Mouse (Mus musculus): ENCODE results near the gene Cyp2d22.
"Not testable (repeated sequence)": the region's sequence is repeated elsewhere in the genome, so short reads cannot be mapped to it uniquely, and the experiment has no call there.

Cyp2d22 gene

GRCm38 (mm10) chr15:82376393-82377138, 3.5 kb downstream of the Cyp2d22 start:
- DNase-seq (ENCODE audit: low spot score), result no peak

- DNase-seq (ENCODE audit: low spot score), result no peak
These were observed 4.2 kb downstream of the Cyp2d22 start for GRCm38 (mm10) chr15:82375855-82376254.

- DNase-seq (ENCODE audit: low spot score), result no peak
These were observed 5.6 kb downstream of the Cyp2d22 start for GRCm38 (mm10) chr15:82374437-82374836.

DNA sequence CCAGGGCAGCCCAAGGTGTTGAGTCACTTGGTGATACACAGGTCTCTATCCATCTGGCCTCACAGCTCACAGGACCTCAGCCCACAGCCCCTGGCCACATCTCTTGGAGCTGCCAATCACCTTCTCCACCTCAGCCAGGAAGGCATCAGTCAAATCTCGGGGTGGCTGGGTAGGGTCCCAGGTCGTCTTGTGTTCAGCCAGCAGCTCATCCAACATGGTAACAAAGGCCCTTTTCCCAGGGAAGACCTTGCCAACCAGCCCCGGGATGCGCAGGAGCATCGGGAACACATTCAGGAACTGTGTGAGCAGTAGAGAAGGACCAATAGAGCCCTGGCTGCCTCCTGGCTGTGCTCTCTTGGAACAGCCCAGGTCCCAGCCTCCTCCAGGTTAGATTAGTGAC, 7.1 kb downstream of the Cyp2d22 start:
- no peak for DNase-seq (ENCODE audit: low spot score)

DNA sequence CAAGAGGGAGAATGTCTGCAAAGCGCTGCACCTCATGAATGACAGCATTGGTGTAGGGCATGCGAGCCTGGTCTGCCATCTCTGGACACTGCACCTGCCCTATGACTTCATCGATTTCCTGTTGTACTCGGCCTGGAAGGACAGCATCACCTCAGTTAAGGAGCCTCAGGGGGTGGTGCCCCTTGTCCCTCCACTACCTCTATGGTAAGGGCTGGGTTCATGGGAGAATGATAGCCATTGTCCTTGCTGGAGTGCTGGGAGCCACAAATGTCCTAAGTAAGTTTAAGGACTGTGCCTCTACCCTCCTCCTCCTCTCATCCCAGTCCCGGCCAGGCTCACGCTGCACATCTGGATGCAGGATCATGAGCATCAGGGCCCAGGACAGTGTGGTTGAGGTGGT, 7.6 kb downstream of the Cyp2d22 start:
- no peak for DNase-seq (ENCODE audit: low spot score)

GRCm38 (mm10) chr15:82368851-82369250, 11.2 kb downstream of the Cyp2d22 start:
- no peak for DNase-seq (ENCODE audit: low spot score)

DNA sequence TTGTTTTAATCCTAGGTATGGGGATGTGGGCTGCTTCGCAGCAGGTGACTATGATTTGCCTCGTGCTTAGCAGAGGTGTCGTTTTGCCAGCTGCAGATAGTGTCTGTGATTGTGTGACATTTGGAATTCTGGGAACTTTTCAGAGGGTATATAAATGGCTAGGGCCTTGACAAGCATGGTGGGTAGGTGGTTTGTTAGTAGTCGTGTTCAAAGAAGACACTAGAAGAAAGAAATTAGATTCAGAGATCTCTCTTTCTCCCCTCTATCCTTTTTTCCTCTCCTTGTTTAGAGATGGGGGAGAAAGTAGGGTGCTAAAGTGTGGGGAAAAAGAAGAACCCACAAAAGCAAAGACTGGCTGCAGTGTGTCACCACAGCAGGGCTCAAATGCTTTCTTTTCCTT, 11.9 kb downstream of the Cyp2d22 start:
- DNase-seq (ENCODE audit: low spot score), result no peak

DNA sequence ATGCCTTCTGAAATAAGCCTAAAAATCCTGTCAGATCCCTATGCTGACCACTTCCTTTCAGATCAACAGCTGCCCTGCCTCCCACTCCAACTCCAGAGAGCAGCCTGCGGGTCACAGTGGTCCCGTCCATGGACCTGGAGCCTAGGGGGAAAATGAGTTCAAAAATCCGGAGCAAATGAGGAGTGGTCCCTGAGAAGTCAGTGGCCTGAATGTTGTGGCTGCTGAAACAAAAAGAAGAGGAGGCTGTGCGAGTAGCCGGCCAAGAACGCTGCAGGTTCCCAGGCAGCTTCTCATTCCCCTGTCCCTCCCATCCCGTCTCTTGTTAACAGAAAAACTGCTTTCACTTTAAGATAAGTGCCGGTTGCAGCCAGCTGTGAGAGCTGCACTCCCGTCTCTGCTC, 15.5 kb downstream of the Cyp2d22 start:
- not testable (repeated sequence) for DNase-seq (ENCODE audit: low spot score)

GRCm38 (mm10) chr15:82363801-82364200, 16.3 kb downstream of the Cyp2d22 start:
- DNase-seq (ENCODE audit: low spot score), result not testable (repeated sequence)

DNA sequence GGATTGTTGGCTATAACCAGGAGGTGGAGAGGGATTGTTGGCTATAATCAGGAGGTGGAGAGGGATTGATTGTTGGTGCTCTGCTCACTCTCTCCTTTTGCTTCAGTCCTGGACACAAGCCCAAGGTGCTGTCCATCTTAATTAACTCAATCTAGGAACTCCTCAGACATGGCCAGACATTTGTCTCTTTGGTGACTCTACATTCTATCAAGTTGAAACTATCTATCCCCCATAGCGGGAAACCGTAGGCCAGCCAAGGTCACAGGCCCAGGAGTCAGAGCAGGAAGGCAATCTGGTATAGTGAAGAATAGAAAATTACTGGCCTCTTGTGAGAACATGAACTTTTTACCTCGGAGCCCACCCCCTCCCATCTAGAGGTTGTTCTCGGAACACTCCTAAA, 17.8 kb downstream of the Cyp2d22 start:
- no peak for DNase-seq (ENCODE audit: low spot score)

DNA sequence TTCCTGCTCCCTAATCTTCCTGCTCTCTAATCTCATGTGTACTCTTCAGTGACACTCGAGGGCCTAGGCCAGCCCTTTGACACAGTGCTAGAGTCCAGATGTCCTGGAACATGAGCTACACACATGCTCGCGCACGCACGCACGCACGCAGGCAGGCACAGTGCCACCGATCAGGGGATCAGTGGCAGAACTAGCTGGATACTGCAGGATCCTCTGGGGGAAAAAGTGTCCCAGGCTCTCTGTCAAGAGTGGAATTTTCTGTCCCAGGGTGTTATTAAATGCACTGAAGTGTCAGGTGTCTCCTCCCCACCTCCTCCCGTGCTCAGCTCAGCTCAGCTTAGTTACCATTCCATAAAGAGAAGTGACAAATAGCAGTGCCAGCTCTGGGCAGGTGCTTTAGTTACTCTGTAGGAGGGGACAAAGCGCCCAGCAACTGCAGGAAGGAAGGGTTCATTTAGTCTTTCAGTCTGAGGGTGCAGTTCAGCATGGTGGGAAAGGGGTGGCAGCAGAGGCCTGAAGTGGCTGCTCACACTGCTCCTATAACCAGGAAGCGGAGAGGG, 18.5 kb downstream of the Cyp2d22 start:
- DNase-seq (ENCODE audit: low spot score), result no peak

DNA sequence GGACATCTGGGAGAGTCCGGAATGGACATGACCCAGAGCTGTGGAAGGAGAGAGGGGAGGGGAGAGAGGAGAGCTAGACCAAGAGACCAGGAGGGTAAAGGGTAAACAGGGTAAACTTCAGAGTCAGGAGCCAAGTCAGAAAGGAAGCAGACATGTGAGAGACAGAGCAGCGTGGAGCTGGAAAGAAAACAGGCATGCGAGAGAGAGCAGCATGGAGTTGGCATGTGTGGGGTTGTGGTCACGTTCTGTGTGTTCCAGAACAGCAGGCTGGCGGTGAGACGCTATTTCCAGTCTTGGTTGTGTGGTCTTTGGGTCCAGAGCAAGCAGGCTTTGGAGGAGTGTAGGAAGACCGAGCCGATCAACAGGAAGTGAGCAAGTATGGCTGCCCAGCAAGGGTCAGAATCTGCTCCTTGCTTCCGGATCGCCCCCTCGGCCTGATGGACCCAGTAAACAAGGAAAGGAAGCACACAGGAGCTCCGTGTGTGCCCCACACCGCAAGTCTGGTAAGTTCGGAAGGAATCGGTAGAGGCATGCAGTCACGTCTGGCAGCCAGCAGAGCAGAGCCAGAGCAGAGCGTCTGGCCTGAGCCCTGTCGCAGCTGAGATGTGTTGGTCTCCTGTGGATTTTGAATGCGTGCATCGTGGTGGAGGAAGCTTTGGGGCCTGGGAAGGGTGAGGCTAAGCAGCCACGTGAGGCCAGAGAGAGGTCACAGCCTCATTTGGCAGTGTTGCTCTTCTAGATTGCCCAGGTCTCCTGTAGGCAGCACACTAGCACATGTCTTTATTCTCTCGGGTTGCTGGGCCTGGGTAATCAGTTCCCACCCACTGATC, 21.4 kb downstream of the Cyp2d22 start:
- no peak for DNase-seq (ENCODE audit: low spot score)

DNA sequence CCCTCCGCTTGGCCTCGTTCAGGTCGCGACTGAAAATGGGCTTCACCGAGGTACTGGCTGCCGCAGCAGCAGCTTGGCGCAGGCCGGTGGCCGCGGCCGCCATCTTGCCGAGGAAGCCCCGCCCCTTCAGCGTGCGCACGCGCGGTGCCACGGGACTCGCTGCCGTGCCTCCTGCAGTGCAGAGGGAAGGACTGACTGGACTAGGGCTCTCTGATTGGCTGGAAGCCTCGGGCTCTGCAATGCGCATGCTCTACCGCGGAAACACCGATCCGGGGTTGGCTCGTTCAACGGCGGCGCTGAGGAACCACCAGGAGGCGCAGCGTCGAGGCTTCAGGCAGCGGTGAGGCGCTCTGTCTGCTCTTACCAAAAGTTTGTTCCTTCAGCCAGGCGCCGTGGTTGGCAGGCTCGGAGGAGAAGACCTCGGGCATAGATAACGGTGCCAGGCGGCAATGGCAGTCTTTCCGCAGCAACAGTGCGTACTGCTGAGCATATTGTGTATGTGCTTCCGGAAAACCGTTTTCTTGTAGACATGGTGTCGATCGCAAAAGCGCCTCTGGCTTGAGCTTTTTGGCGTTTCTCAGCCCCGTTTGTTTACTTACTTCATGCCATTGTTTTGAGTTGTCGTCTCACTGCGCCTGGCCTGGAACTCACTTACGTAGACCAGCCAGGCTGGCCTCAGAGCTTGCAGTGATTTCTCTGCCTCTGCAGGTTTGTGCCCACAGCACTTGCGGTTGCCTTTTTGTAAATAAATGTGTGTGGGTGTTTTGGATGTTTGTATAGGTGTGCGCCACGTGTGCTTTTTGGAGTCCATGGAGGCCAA, 25.7 kb downstream of the Cyp2d22 start, which contains the start of gene Ndufa6:
Gene Ndufa6, minus strand, starts transcription at position 197 of the 820 bp plus-strand sequence.
- DNase-seq (ENCODE audit: low spot score), result peak; percentile 99

- DNase-seq (ENCODE audit: low spot score), result no peak
These were observed 26.3 kb downstream of the Cyp2d22 start for GRCm38 (mm10) chr15:82353745-82354113.

- DNase-seq (ENCODE audit: low spot score), result no peak
These were observed 26.8 kb downstream of the Cyp2d22 start for GRCm38 (mm10) chr15:82353078-82353744.

GRCm38 (mm10) chr15:82351480-82351879, 28.6 kb downstream of the Cyp2d22 start:
- DNase-seq (ENCODE audit: low spot score), result no peak

GRCm38 (mm10) chr15:82350349-82350748, 29.7 kb downstream of the Cyp2d22 start:
- DNase-seq (ENCODE audit: low spot score), result no peak

DNA sequence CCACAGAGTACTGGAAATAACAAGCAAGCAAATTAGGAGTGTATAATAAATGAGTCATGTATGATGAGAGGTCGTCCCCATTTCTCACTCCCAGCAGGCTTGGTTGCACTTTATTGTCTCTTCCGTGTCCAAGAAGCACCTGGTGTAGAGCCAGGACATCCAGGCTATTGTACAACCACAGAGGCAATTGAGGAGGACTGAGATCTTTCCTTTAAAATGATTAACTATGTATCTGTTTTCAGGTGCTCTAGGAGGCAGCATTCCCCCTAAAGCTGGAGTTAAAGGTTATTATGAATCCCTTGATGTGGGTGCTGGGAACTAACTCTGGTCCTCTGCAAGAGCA, 31.1 kb downstream of the Cyp2d22 start:
- DNase-seq (ENCODE audit: low spot score), result no peak

DNA sequence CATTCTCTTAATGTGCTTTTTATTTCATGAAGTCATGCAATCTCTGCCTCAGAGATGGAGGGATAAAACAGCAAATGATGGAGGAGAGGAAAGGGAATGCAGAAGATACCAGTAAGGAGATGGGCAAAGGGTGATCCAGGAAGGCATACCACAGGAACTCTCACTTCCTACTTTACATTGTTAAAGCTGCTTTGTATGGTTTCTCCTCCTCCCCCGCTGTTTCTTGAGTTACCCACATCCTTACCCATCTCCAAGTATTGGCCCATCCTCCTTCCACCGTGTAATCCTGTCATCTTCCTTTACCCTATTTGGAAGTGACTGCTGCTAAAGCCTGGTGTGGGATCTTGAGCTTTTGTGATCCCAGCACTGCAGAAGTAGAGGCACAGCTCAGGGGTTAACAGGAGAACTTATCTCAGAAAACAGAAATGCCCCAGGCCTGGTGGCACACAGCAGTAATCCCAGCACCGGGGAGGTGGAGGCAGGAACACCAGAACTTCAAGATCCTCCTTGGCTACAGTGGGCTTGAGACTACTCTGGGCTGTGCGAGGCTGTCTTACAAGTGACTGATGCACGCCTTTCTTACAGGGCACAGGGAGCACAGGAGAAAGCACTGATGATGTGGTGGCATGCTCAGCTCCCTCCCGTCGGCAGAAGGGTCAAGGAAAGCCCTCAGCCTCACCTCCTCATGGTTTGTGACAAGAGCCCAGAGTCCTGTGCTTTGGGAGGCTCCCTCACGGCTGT, 31.6 kb downstream of the Cyp2d22 start:
- no peak for DNase-seq (ENCODE audit: low spot score)

- DNase-seq (ENCODE audit: low spot score), result no peak
These were observed 32.2 kb downstream of the Cyp2d22 start for GRCm38 (mm10) chr15:82347852-82348251.

GRCm38 (mm10) chr15:82347303-82347676, 32.8 kb downstream of the Cyp2d22 start:
- DNase-seq (ENCODE audit: low spot score), result no peak
